Mouse (Mus musculus) hindbrain, embryonic 14.5 days (tissue): ENCODE measurements around the gene Sspn. TPM values are rescaled to one million over a fixed set of nuclear protein-coding genes. Genes with fewer than 3 reads are reported as not detected.

Source experiments
- ATAC-seq: fragments of 200-750 bp; cut with Nextera tagmentation; 2 replicates; pipeline ENCODE4 v1.8.0; 2017; ENCODE audit warnings: moderate number of reproducible peaks, mild to moderate bottlenecking, moderate TSS enrichment, moderate library complexity; ENCODE audit not compliant: low FRiP score
- DNase-seq: peaks from one replicate; pipeline ENCODE4 v3.0.0-alpha.2; 2015; ENCODE audit warnings: low spot score
- H3K27ac ChIP-seq: fragments of 300-500 bp; sonication (generic); 2 replicates; pipeline ENCODE4 v1.5.1; 2014; ENCODE audit warnings: mild to moderate bottlenecking, moderate library complexity
- H3K27me3 ChIP-seq: fragments of 300-500 bp; sonication (generic); 2 replicates; pipeline ENCODE4 v1.6.1; 2014; ENCODE audit warnings: mild to moderate bottlenecking, low read length, mixed read lengths; ENCODE audit not compliant: control insufficient read depth, insufficient read depth
- H3K36me3 ChIP-seq: fragments of 300-500 bp; sonication (generic); replicated peaks from 2 replicates; pipeline ENCODE4 v1.6.1; 2014; ENCODE audit not compliant: control insufficient read depth, insufficient read depth
- H3K4me1 ChIP-seq: fragments of 300-500 bp; sonication (generic); replicated peaks from 2 replicates; pipeline ENCODE4 v1.6.1; 2014; ENCODE audit warnings: antibody characterized with exemption, low read length, mixed read lengths; ENCODE audit not compliant: control insufficient read depth, insufficient read depth
- H3K4me2 ChIP-seq: fragments of 300-500 bp; sonication (generic); replicated peaks from 2 replicates; pipeline ENCODE4 v1.6.1; 2014; ENCODE audit warnings: mild to moderate bottlenecking, moderate library complexity
- H3K4me3 ChIP-seq: fragments of 300-500 bp; sonication (generic); replicated peaks from 2 replicates; pipeline ENCODE4 v1.5.1; 2014; ENCODE audit warnings: mild to moderate bottlenecking, low read length
- H3K9ac ChIP-seq: fragments of 300-500 bp; sonication (generic); 2 replicates; pipeline ENCODE4 v1.6.1; 2014
- H3K9me3 ChIP-seq: fragments of 300-500 bp; sonication (generic); 2 replicates; pipeline ENCODE4 v1.6.1; 2016; ENCODE audit warnings: low read length; ENCODE audit not compliant: control insufficient read depth
- WGBS: fragments of 180-500 bp; shearing (Covaris S2); extraction: QIAGEN DNeasy Blood & Tissue Kit; methylation state at CpG from one replicate; pipeline ENCODE4 v1.1.7; 2014; 5-methylcytosine and 5-hydroxymethylcytosine counted together
- polyA plus RNA-seq: library from polyadenylated mRNA; unstranded; fragments of >200 nt; fragmentation: Nextera tagmentation; extraction: Ambion mirVana; gene quantifications from 2 replicates; pipeline ENCODE4 v1.2.1, GENCODE M21; 2014

The Sspn gene
- 3.2 and 3.4 TPM in 2 replicates for polyA plus RNA-seq

GRCm38 (mm10) chr6:145931341-145931740 is at the start of gene Sspn:
Gene Sspn, plus strand, starts transcription at chr6:145931641.
- 71% methylated on average over 3 of the region's 3 CpGs for WGBS
- no peaks in the 10 kb centered on the region for H3K27me3 ChIP-seq
- no peak for DNase-seq
- H3K4me2 ChIP-seq: no peak within 1 kb of the TSS
- H3K4me1 ChIP-seq: peaks cover 8% of the 10 kb centered on the region
- no peak for ATAC-seq
- no peaks in the 10 kb centered on the region for H3K9me3 ChIP-seq
- no peaks in the 10 kb centered on the region for H3K36me3 ChIP-seq
- no peak within 1 kb of the TSS for H3K27ac ChIP-seq
- no peak within 1 kb of the TSS for H3K4me3 ChIP-seq
- H3K9ac ChIP-seq: no peak within 1 kb of the TSS

GRCm38 (mm10) chr6:145883010-145883409 is 48.4 kb upstream of the Sspn start:
- Histone ChIP-seq H3K9me3 (no peaks in the 10 kb centered on the region), H3K4me1 (no peaks in the 10 kb centered on the region), H3K4me2 (no peak overlapping the region), H3K4me3 (no peak overlapping the region), H3K36me3 (no peaks in the 10 kb centered on the region), H3K27ac (no peak overlapping the region), H3K27me3 (no peaks in the 10 kb centered on the region), H3K9ac (no peak overlapping the region)
- 92% methylated on average over 1 of the region's 1 CpGs for WGBS
- DNase-seq (no peak), ATAC-seq (no peak)

- ATAC-seq (no peak), DNase-seq (no peak)
- WGBS: 82% methylated on average over 4 of the region's 4 CpGs
- no peaks in the 10 kb centered on the region for H3K36me3 ChIP-seq
- no peaks in the 10 kb centered on the region for H3K27me3 ChIP-seq
- H3K9me3 ChIP-seq: no peaks in the 10 kb centered on the region
- H3K4me3 ChIP-seq: no peak overlapping the region
- H3K4me2 ChIP-seq: no peak overlapping the region
- no peaks in the 10 kb centered on the region for H3K4me1 ChIP-seq
- no peak overlapping the region for H3K9ac ChIP-seq
- no peak overlapping the region for H3K27ac ChIP-seq
These were observed 47.8 kb upstream of the Sspn start for GRCm38 (mm10) chr6:145883668-145884067.

GRCm38 (mm10) chr6:145885069-145885468 is 46.4 kb upstream of the Sspn start:
- DNase-seq: no peak
- Histone ChIP-seq H3K36me3 (no peaks in the 10 kb centered on the region), H3K27ac (no peak overlapping the region), H3K27me3 (no peaks in the 10 kb centered on the region), H3K9me3 (no peaks in the 10 kb centered on the region), H3K4me2 (no peak overlapping the region), H3K9ac (no peak overlapping the region), H3K4me3 (no peak overlapping the region), H3K4me1 (no peaks in the 10 kb centered on the region)
- 91% methylated on average over 4 of the region's 4 CpGs for WGBS
- ATAC-seq: no peak

GRCm38 (mm10) chr6:145886277-145886676 is 45.2 kb upstream of the Sspn start:
- Histone ChIP-seq H3K36me3 (no peaks in the 10 kb centered on the region), H3K4me3 (no peak overlapping the region), H3K4me1 (no peaks in the 10 kb centered on the region), H3K27ac (no peak overlapping the region), H3K4me2 (no peak overlapping the region), H3K27me3 (no peaks in the 10 kb centered on the region), H3K9ac (no peak overlapping the region), H3K9me3 (no peaks in the 10 kb centered on the region)
- DNase-seq (no peak), ATAC-seq (no peak)
- 77% methylated on average over 8 of the region's 8 CpGs for WGBS

GRCm38 (mm10) chr6:145887719-145888118 is 43.7 kb upstream of the Sspn start:
- Histone ChIP-seq H3K27ac (no peak overlapping the region), H3K4me1 (no peaks in the 10 kb centered on the region), H3K4me2 (no peak overlapping the region), H3K36me3 (no peaks in the 10 kb centered on the region), H3K9ac (no peak overlapping the region), H3K4me3 (no peak overlapping the region), H3K9me3 (no peaks in the 10 kb centered on the region), H3K27me3 (no peaks in the 10 kb centered on the region)
- DNase-seq: no peak
- WGBS: 74% methylated on average over 6 of the region's 6 CpGs
- ATAC-seq: no peak

GRCm38 (mm10) chr6:145891951-145892350 is 39.5 kb upstream of the Sspn start:
- H3K27ac ChIP-seq: no peak overlapping the region
- H3K4me2 ChIP-seq: no peak overlapping the region
- no peak for ATAC-seq
- 83% methylated on average over 11 of the region's 11 CpGs for WGBS
- no peak overlapping the region for H3K4me3 ChIP-seq
- DNase-seq: no peak
- no peaks in the 10 kb centered on the region for H3K9me3 ChIP-seq
- no peaks in the 10 kb centered on the region for H3K27me3 ChIP-seq
- H3K36me3 ChIP-seq: no peaks in the 10 kb centered on the region
- no peaks in the 10 kb centered on the region for H3K4me1 ChIP-seq
- no peak overlapping the region for H3K9ac ChIP-seq

GRCm38 (mm10) chr6:145892381-145893265 is 38.8 kb upstream of the Sspn start:
- no peak overlapping the region for H3K4me2 ChIP-seq
- no peaks in the 10 kb centered on the region for H3K27me3 ChIP-seq
- H3K9ac ChIP-seq: no peak overlapping the region
- H3K27ac ChIP-seq: no peak overlapping the region
- H3K4me3 ChIP-seq: no peak overlapping the region
- ATAC-seq (no peak), DNase-seq (no peak)
- no peaks in the 10 kb centered on the region for H3K9me3 ChIP-seq
- 94% methylated on average over 20 of the region's 20 CpGs for WGBS
- H3K4me1 ChIP-seq: no peaks in the 10 kb centered on the region
- no peaks in the 10 kb centered on the region for H3K36me3 ChIP-seq

GRCm38 (mm10) chr6:145893366-145894021 is 37.9 kb upstream of the Sspn start:
- Histone ChIP-seq H3K4me2 (no peak overlapping the region), H3K36me3 (no peaks in the 10 kb centered on the region), H3K9me3 (no peaks in the 10 kb centered on the region), H3K27me3 (no peaks in the 10 kb centered on the region), H3K4me1 (no peaks in the 10 kb centered on the region), H3K4me3 (no peak overlapping the region), H3K27ac (no peak overlapping the region), H3K9ac (no peak overlapping the region)
- ATAC-seq (no peak), DNase-seq (no peak)
- 83% methylated on average over 13 of the region's 13 CpGs for WGBS
